Mouse (Mus musculus) stomach, postnatal 0 days (tissue): ENCODE data around the gene Mrpl52. TPM values are rescaled to one million over a fixed set of nuclear protein-coding genes. Genes with fewer than 3 reads are reported as not detected.
A peak's percentile ranks its signal among the peaks of the same experiment; 100 is the strongest.

Experiments
- ATAC-seq: fragments of 200-750 bp; cut with Nextera tagmentation; 2 replicates; pipeline ENCODE4 v1.8.0; 2017; ENCODE audit not compliant: low FRiP score, low TSS enrichment
- DNase-seq: peaks from one replicate; pipeline ENCODE4 v3.0.0-alpha.2; 2016; ENCODE audit warnings: low spot score
- H3K27ac ChIP-seq: fragments of 300-500 bp; sonication (generic); replicated peaks from 2 replicates; pipeline ENCODE4 v1.5.1; 2014; ENCODE audit warnings: mild to moderate bottlenecking, control low read depth
- H3K27me3 ChIP-seq: fragments of 300-500 bp; sonication (generic); 2 replicates; pipeline ENCODE4 v1.6.1; 2014; ENCODE audit warnings: low read length; ENCODE audit not compliant: control insufficient read depth, insufficient read depth
- H3K36me3 ChIP-seq: fragments of 300-500 bp; sonication (generic); 2 replicates; pipeline ENCODE4 v1.6.1; 2014; ENCODE audit warnings: low read length, mixed read lengths; ENCODE audit not compliant: control insufficient read depth, insufficient read depth
- H3K4me1 ChIP-seq: fragments of 300-500 bp; sonication (generic); replicated peaks from 2 replicates; pipeline ENCODE4 v1.6.1; 2014; ENCODE audit warnings: antibody characterized with exemption; ENCODE audit not compliant: control insufficient read depth, insufficient read depth
- H3K4me2 ChIP-seq: fragments of 300-500 bp; sonication (generic); replicated peaks from 2 replicates; pipeline ENCODE4 v1.6.1; 2014; ENCODE audit warnings: low read depth, mild to moderate bottlenecking, control low read depth, moderate library complexity
- H3K4me3 ChIP-seq: fragments of 300-500 bp; sonication (generic); 2 replicates; pipeline ENCODE4 v1.5.1; 2014; ENCODE audit warnings: low read depth, low read length, control low read depth
- H3K9ac ChIP-seq: fragments of 300-500 bp; sonication (generic); 2 replicates; pipeline ENCODE4 v1.6.1; 2014; ENCODE audit warnings: mild to moderate bottlenecking, low read length, control low read depth, mixed read lengths
- H3K9me3 ChIP-seq: fragments of 300-500 bp; sonication (generic); 2 replicates; pipeline ENCODE4 v1.6.1; 2016; ENCODE audit warnings: low read length; ENCODE audit not compliant: control insufficient read depth
- CTCF ChIP-seq: IDR thresholded peaks from 2 replicates; pipeline ENCODE4 v1.5.1; 2016; ENCODE audit warnings: antibody characterized with exemption, low read depth, mild to moderate bottlenecking, moderate library complexity
- EP300 ChIP-seq: optimal IDR thresholded peaks from 2 replicates; pipeline ENCODE3; 2016; ENCODE audit warnings: antibody characterized with exemption
- WGBS: fragments of 180-500 bp; shearing (Covaris S2); extraction: QIAGEN DNeasy Blood & Tissue Kit; methylation state at CpG from one replicate; pipeline ENCODE4 v1.1.7; 2014; 5-methylcytosine and 5-hydroxymethylcytosine counted together
- polyA plus RNA-seq: library from polyadenylated mRNA; unstranded; fragments of >200 nt; fragmentation: Nextera tagmentation; extraction: Ambion mirVana; gene quantifications from 2 replicates; pipeline ENCODE4 v1.2.1, GENCODE M21; 2015

Gene Mrpl52
- polyA plus RNA-seq, 1 experiment from 2014 or later = 339 TPM

DNA sequence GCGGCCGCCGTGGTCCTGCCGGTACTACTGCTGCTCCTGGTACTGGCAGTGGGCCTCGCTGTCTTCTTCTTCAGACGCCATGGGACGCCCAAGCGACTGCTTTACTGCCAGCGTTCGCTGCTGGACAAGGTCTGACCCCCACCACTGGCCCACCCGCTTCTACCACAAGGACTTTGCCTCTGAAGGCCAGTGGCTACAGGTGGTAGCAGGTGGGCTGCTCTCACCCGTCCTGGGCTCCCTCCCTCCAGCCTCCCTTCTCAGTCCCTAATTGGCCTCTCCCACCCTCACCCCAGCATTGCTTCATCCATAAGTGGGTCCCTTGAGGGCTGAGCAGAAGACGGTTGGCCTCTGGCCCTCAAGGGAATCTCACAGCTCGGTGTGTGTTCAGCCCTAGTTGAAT is 13.8 kb downstream of the Mrpl52 start:
- no peak for ATAC-seq
- DNase-seq = no peak
- Histone ChIP-seq H3K4me3 (no peak overlapping the region), H3K27me3 (no peaks in the 10 kb centered on the region), H3K9ac (no peak overlapping the region), H3K4me1 (no peaks in the 10 kb centered on the region), H3K4me2 (no peak overlapping the region), H3K27ac (no peak overlapping the region), H3K36me3 (peaks cover 27% of the 10 kb centered on the region), H3K9me3 (no peaks in the 10 kb centered on the region)
- 89% methylated on average over 14 of the region's 14 CpGs for WGBS
- TF ChIP-seq EP300 (no peak), CTCF (no peak)

DNA sequence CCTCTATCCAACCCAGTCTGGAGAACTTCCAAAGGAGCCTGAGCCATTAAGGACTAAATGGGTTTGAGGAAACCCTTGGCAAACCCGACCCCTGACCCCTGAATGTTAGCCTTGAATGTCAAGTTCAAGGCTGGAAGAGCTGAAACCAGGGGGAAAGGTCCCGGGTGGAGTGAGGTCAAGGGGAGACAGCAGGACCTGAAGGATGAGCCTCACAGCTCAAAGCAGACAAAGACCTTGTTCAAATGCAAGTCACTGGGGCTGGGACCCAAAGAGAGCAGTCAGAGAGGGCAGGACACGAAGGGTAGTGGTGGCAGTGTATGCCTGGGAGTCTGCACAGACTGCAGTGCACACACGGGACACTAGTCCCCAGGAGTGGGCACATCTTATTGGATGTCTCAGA is 14.7 kb downstream of the Mrpl52 start:
- Histone ChIP-seq H3K27ac (no peak overlapping the region; the same call in 1 of the 2 replicates), H3K4me1 (no peaks in the 10 kb centered on the region), H3K36me3 (peaks cover 24% of the 10 kb centered on the region), H3K9me3 (no peaks in the 10 kb centered on the region), H3K27me3 (no peaks in the 10 kb centered on the region), H3K4me3 (no peak overlapping the region), H3K9ac (no peak overlapping the region), H3K4me2 (no peak overlapping the region)
- DNase-seq (no peak), ATAC-seq (no peak)
- WGBS = 75% methylated on average over 4 of the region's 4 CpGs
- TF ChIP-seq EP300 (no peak), CTCF (no peak)

DNA sequence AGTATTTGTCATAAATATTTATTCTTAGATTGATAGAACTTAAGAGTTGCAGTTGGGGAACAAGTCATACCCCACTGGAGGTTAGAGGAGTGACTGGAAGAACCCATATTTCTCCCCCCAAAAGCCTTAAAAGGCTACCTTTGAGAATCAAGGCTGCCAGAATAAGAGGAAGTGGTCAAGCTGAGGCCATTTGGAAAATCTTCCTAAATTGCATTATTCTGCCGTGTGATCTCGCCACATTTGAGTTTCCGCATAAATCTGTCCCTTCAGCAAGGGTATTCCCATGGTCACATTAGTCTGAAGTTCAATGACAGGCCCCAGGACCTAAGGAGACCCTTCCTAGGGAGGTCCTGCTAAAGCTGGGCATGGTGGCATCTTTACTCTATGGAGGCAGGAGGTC is 15.8 kb downstream of the Mrpl52 start:
- H3K9me3 ChIP-seq = no peaks in the 10 kb centered on the region
- no peak for ATAC-seq
- H3K4me2 ChIP-seq = no peak overlapping the region
- peak overlapping the region; percentile 88 for H3K27ac ChIP-seq
- peaks cover 24% of the 10 kb centered on the region for H3K36me3 ChIP-seq
- H3K4me1 ChIP-seq = no peaks in the 10 kb centered on the region
- WGBS = 69% methylated on average over 3 of the region's 3 CpGs
- no peak for TF ChIP-seq CTCF
- TF ChIP-seq EP300 = no peak
- H3K27me3 ChIP-seq = no peaks in the 10 kb centered on the region
- DNase-seq = no peak
- H3K9ac ChIP-seq = 0 out of 2 replicates have a peak overlapping the region, but pooled peaks have one; percentile 8
- H3K4me3 ChIP-seq = no peak overlapping the region

GRCm38 (mm10) chr14:54443196-54443595 is 16.5 kb downstream of the Mrpl52 start:
- Histone ChIP-seq H3K4me3 (no peak overlapping the region), H3K27ac (peak overlapping the region; percentile 88), H3K27me3 (no peaks in the 10 kb centered on the region), H3K9me3 (no peaks in the 10 kb centered on the region), H3K9ac (no peak overlapping the region), H3K4me1 (no peaks in the 10 kb centered on the region), H3K36me3 (peaks cover 22% of the 10 kb centered on the region), H3K4me2 (0 out of 2 replicates have a peak overlapping the region, but pooled peaks have one; percentile 17)
- DNase-seq = peak; percentile 43
- no peak for TF ChIP-seq CTCF
- TF ChIP-seq EP300 = peak; percentile 59
- 42% methylated on average over 1 of the region's 3 CpGs for WGBS
- ATAC-seq = peak; percentile 79; the same call in 1 of the 2 replicates

DNA sequence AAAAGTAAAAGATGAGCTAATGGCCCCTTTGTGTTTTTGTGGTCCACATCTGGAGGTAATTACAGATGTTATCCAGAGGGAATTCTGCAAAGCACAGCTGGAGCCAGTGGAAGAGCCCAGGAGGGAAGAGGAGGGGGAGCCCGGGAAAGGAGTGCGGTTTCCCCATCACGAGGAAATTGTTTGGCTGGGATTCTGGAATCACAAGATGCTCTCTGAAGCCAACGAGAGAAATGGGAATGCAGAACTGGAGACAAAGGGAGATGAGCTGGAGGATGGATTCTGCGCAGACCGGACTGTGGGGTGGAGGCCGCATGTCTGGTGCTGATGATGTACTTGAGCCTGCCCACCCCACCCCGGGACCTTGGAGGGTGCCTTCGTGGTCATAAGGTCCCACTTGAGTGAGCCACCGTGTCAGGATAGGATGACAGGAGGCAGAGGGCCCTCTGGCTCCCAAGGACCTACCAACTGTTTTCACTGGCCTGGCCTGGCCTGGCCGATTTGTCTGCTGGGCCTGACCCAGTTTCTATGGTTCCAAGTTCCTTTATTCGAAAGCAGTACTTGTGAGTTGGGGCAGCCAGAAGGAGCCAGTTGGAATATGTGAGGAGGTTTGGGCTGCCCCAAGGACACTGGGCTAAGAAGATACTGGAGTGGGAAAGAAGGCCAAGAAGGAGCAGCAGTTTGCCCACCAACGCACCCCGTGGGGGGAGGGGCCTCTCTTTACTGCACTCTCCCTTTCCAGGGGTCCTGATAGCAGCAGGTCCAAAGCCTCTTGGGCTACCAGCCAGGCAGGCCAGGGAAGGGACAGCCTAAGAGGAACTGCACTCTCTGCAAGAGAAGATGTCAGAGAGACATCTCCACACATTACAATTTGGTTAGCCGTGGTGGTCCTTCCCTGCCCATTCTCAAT is 17.3 kb downstream of the Mrpl52 start:
- ATAC-seq (peak; percentile 52; the same call in 1 of the 2 replicates), DNase-seq (no peak)
- H3K4me1 ChIP-seq = no peaks in the 10 kb centered on the region
- TF ChIP-seq EP300 (no peak), CTCF (no peak)
- H3K27ac ChIP-seq = peak overlapping the region; percentile 88
- H3K36me3 ChIP-seq = peaks cover 20% of the 10 kb centered on the region
- WGBS = 58% methylated on average over 15 of the region's 15 CpGs
- H3K4me2 ChIP-seq = no peak overlapping the region
- H3K27me3 ChIP-seq = no peaks in the 10 kb centered on the region
- no peak overlapping the region for H3K9ac ChIP-seq
- no peak overlapping the region for H3K4me3 ChIP-seq
- H3K9me3 ChIP-seq = no peaks in the 10 kb centered on the region

DNA sequence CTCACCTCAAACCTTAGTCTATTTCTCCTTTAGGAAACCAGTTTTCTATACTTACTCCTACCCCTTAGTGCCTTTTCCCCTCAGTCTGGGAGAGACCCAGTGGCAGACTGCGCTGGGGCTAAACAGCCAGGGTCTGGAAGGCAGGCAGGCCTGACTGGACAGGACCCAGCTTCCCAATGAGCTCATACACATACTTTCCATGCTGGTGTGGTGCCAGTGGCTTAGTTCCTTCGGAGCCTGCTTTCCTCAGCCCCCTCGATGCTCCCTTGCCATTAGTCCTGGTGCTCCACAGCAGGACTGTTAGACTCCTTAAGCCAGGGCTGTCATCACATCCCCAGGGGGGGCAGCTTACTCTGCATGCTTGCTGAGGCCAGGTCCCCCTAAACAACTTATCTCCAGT is 18.8 kb downstream of the Mrpl52 start:
- no peaks in the 10 kb centered on the region for H3K9me3 ChIP-seq
- TF ChIP-seq CTCF = no peak
- no peak for TF ChIP-seq EP300
- H3K36me3 ChIP-seq = peaks cover 5% of the 10 kb centered on the region; the same call in 1 of the 2 replicates
- no peak overlapping the region for H3K4me2 ChIP-seq
- no peak; the same call in 1 of the 2 replicates for ATAC-seq
- 34% methylated on average over 3 of the region's 3 CpGs for WGBS
- no peaks in the 10 kb centered on the region for H3K27me3 ChIP-seq
- H3K4me3 ChIP-seq = no peak overlapping the region
- no peaks in the 10 kb centered on the region for H3K4me1 ChIP-seq
- DNase-seq = no peak
- peak overlapping the region; percentile 23; the same call in 1 of the 2 replicates for H3K9ac ChIP-seq
- H3K27ac ChIP-seq = 0 out of 2 replicates have a peak overlapping the region, but pooled peaks have one; percentile 40
